Mouse (Mus musculus): ENCODE data around the gene Selenov. TPM values are rescaled to one million over a fixed set of nuclear protein-coding genes. Genes with fewer than 3 reads are reported as not detected.

Selenov gene
- polyA plus RNA-seq, 1 experiment from 2014 or later: not detected

- TF ChIP-seq CTCF (IDR thresholded peaks at IDR 0.05; ENCODE audit: low read depth) (peak; percentile 20; the same call in 1 of the 2 replicates), EP300 (IDR thresholded peaks at IDR 0.05; ENCODE audit: low read depth) (0 out of 2 replicates have a peak, but pooled peaks have one; percentile 18)
- DNase-seq (peak; percentile 97), ATAC-seq (peak; percentile 98)
- Histone ChIP-seq H3K27ac (ENCODE audit: low read depth) (peak within 1 kb of the TSS; percentile 73), H3K4me2 (ENCODE audit: low read depth, low read length) (peak within 1 kb of the TSS; percentile 91), H3K4me1 (ENCODE audit: insufficient read depth) (peaks cover 15% of the 10 kb centered on the region), H3K9me3 (ENCODE audit: low read length) (no peaks in the 10 kb centered on the region), H3K4me3 (ENCODE audit: low read depth, low read length) (peak within 1 kb of the TSS; percentile 93), H3K9ac (replicated peaks) (peak within 1 kb of the TSS; percentile 92), H3K36me3 (replicated peaks; ENCODE audit: insufficient read depth, low read length) (peaks cover 52% of the 10 kb centered on the region), H3K27me3 (ENCODE audit: insufficient read depth, low read length) (no peaks in the 10 kb centered on the region)
- WGBS (ENCODE audit: insufficient replicate concordance): under 1% methylated on average over 37 of the region's 45 CpGs
Observed at GRCm38 (mm10) chr7:28311926-28312543, 21.0 kb upstream of the Selenov start, which contains the start of gene Timm50. Timm50 (minus strand) TSS chr7:28312072.

- Histone ChIP-seq H3K36me3 (replicated peaks; ENCODE audit: insufficient read depth, low read length) (peaks cover 52% of the 10 kb centered on the region), H3K4me1 (ENCODE audit: insufficient read depth) (peaks cover 15% of the 10 kb centered on the region), H3K4me2 (ENCODE audit: low read depth, low read length) (peak overlapping the region; percentile 91), H3K9ac (replicated peaks) (peak overlapping the region; percentile 92), H3K4me3 (ENCODE audit: low read depth, low read length) (peak overlapping the region; percentile 93), H3K27ac (ENCODE audit: low read depth) (peak overlapping the region; percentile 73), H3K9me3 (ENCODE audit: low read length) (no peaks in the 10 kb centered on the region), H3K27me3 (ENCODE audit: insufficient read depth, low read length) (no peaks in the 10 kb centered on the region)
- DNase-seq (no peak), ATAC-seq (peak; percentile 66)
- 2% methylated on average over 35 of the region's 35 CpGs for whole genome bisulfite sequencing (ENCODE audit: insufficient replicate concordance)
- TF ChIP-seq EP300 (IDR thresholded peaks at IDR 0.05; ENCODE audit: low read depth) (no peak), CTCF (IDR thresholded peaks at IDR 0.05; ENCODE audit: low read depth) (no peak)
Observed at GRCm38 (mm10) chr7:28311151-28311925, 20.4 kb upstream of the Selenov start.

GRCm38 (mm10) chr7:28309737-28310136, 18.8 kb upstream of the Selenov start:
- Histone ChIP-seq H3K4me1 (ENCODE audit: insufficient read depth) (peaks cover 15% of the 10 kb centered on the region), H3K9ac (replicated peaks) (no peak overlapping the region), H3K9me3 (ENCODE audit: low read length) (no peaks in the 10 kb centered on the region), H3K27ac (ENCODE audit: low read depth) (no peak overlapping the region), H3K4me2 (ENCODE audit: low read depth, low read length) (no peak overlapping the region), H3K36me3 (replicated peaks; ENCODE audit: insufficient read depth, low read length) (peaks cover 47% of the 10 kb centered on the region), H3K27me3 (ENCODE audit: insufficient read depth, low read length) (no peaks in the 10 kb centered on the region), H3K4me3 (ENCODE audit: low read depth, low read length) (no peak overlapping the region)
- ATAC-seq: no peak
- TF ChIP-seq EP300 (IDR thresholded peaks at IDR 0.05; ENCODE audit: low read depth) (no peak), CTCF (IDR thresholded peaks at IDR 0.05; ENCODE audit: low read depth) (no peak)
- 77% methylated on average over 9 of the region's 9 CpGs for WGBS (ENCODE audit: insufficient replicate concordance)
- no peak for DNase-seq

GRCm38 (mm10) chr7:28306216-28306615, 15.2 kb upstream of the Selenov start:
- no peak overlapping the region for H3K9ac ChIP-seq (replicated peaks)
- ATAC-seq (no peak), DNase-seq (no peak)
- no peak overlapping the region for H3K27ac ChIP-seq (ENCODE audit: low read depth)
- H3K9me3 ChIP-seq (ENCODE audit: low read length): no peaks in the 10 kb centered on the region
- H3K4me3 ChIP-seq (ENCODE audit: low read depth, low read length): no peak overlapping the region
- peaks cover 15% of the 10 kb centered on the region for H3K27me3 ChIP-seq (ENCODE audit: insufficient read depth, low read length)
- H3K4me1 ChIP-seq (ENCODE audit: insufficient read depth): peaks cover 6% of the 10 kb centered on the region
- 86% methylated on average over 8 of the region's 8 CpGs for WGBS (ENCODE audit: insufficient replicate concordance)
- peaks cover 43% of the 10 kb centered on the region for H3K36me3 ChIP-seq (replicated peaks; ENCODE audit: insufficient read depth, low read length)
- H3K4me2 ChIP-seq (ENCODE audit: low read depth, low read length): no peak overlapping the region
- no peak for TF ChIP-seq CTCF (IDR thresholded peaks at IDR 0.05; ENCODE audit: low read depth)
- no peak for TF ChIP-seq EP300 (IDR thresholded peaks at IDR 0.05; ENCODE audit: low read depth)

GRCm38 (mm10) chr7:28305641-28306040, 14.7 kb upstream of the Selenov start:
- ATAC-seq (no peak), DNase-seq (no peak)
- no peaks in the 10 kb centered on the region for H3K9me3 ChIP-seq (ENCODE audit: low read length)
- 86% methylated on average over 10 of the region's 10 CpGs for WGBS (ENCODE audit: insufficient replicate concordance)
- H3K4me1 ChIP-seq (ENCODE audit: insufficient read depth): peaks cover 2% of the 10 kb centered on the region
- H3K4me2 ChIP-seq (ENCODE audit: low read depth, low read length): no peak overlapping the region
- H3K36me3 ChIP-seq (replicated peaks; ENCODE audit: insufficient read depth, low read length): peaks cover 43% of the 10 kb centered on the region
- no peak overlapping the region for H3K4me3 ChIP-seq (ENCODE audit: low read depth, low read length)
- H3K9ac ChIP-seq (replicated peaks): no peak overlapping the region
- H3K27ac ChIP-seq (ENCODE audit: low read depth): no peak overlapping the region
- H3K27me3 ChIP-seq (ENCODE audit: insufficient read depth, low read length): peaks cover 21% of the 10 kb centered on the region
- TF ChIP-seq EP300 (IDR thresholded peaks at IDR 0.05; ENCODE audit: low read depth) (no peak), CTCF (IDR thresholded peaks at IDR 0.05; ENCODE audit: low read depth) (no peak)
